Mouse (Mus musculus): ENCODE results near the gene Asap3. TPM values are rescaled to one million over a fixed set of nuclear protein-coding genes. Genes with fewer than 3 reads are reported as not detected.

Asap3 gene
- polyA plus RNA-seq, 1 experiment from 2014 or later: 3.2 TPM

- Histone ChIP-seq H3K9me3 (ENCODE audit: control insufficient read depth, low read length) (no peaks in the 10 kb centered on the region), H3K27me3 (ENCODE audit: control insufficient read depth, insufficient read depth, low read length) (no peaks in the 10 kb centered on the region), H3K4me2 (ENCODE audit: low read depth, severe bottlenecking) (no peak overlapping the region), H3K4me3 (ENCODE audit: low read depth, low read length) (no peak overlapping the region), H3K27ac (replicated peaks; ENCODE audit: low read depth, low read length) (no peak overlapping the region), H3K4me1 (ENCODE audit: control insufficient read depth, insufficient read depth, low read length) (peaks cover 5% of the 10 kb centered on the region; the same call in 1 of the 2 replicates), H3K9ac (ENCODE audit: low read length) (no peak overlapping the region), H3K36me3 (ENCODE audit: control insufficient read depth, insufficient read depth, low read length) (no peaks in the 10 kb centered on the region)
- WGBS: 9% methylated on average over 9 of the region's 9 CpGs
- DNase-seq (ENCODE audit: low spot score): peak; percentile 93
- 0 out of 2 replicates have a peak, but pooled peaks have one; percentile 24 for ATAC-seq (ENCODE audit: insufficient number of reproducible peaks, low FRiP score, low TSS enrichment, low read depth)
These were observed 3.7 kb upstream of the Asap3 start for GRCm38 (mm10) chr4:136202509-136202908.

- H3K9me3 ChIP-seq (ENCODE audit: control insufficient read depth, low read length): no peaks in the 10 kb centered on the region
- H3K9ac ChIP-seq (ENCODE audit: low read length): no peak overlapping the region
- ATAC-seq (ENCODE audit: insufficient number of reproducible peaks, low FRiP score, low TSS enrichment, low read depth) (no peak), DNase-seq (ENCODE audit: low spot score) (no peak)
- WGBS: 79% methylated on average over 2 of the region's 2 CpGs
- H3K4me3 ChIP-seq (ENCODE audit: low read depth, low read length): no peak overlapping the region
- no peak overlapping the region for H3K4me2 ChIP-seq (ENCODE audit: low read depth, severe bottlenecking)
- no peaks in the 10 kb centered on the region for H3K36me3 ChIP-seq (ENCODE audit: control insufficient read depth, insufficient read depth, low read length)
- no peak overlapping the region for H3K27ac ChIP-seq (replicated peaks; ENCODE audit: low read depth, low read length)
- H3K27me3 ChIP-seq (ENCODE audit: control insufficient read depth, insufficient read depth, low read length): 0 out of 2 replicates have a peak, but pooled peaks cover 2% of the 10 kb centered on the region
- H3K4me1 ChIP-seq (ENCODE audit: control insufficient read depth, insufficient read depth, low read length): peaks cover 5% of the 10 kb centered on the region; the same call in 1 of the 2 replicates
These were observed 1.4 kb upstream of the Asap3 start for GRCm38 (mm10) chr4:136204775-136205174.

DNA sequence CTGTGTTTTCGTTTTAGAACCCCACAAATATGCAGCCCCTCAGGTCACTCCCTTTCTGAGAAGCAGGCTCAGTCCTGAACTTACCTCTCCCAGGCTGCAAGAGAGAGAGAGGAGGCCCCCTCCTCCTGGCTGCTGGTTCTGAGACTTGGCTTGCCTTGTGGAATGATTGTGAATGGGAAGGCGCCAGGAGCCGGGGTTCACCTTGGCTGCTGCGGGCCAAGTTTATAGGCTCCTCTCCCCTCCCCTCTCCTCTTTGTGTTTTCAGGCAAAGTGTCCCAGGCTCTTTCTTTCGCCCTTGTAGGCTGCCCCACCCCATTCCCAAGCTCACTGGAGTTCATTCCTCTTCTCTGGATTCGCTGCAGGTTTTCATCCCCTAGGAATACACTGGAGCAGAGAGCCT, 778 bp downstream of the Asap3 start:
- 0 out of 2 replicates have a peak, but pooled peaks cover 2% of the 10 kb centered on the region for H3K27me3 ChIP-seq (ENCODE audit: control insufficient read depth, insufficient read depth, low read length)
- DNase-seq (ENCODE audit: low spot score) (peak; percentile 39), ATAC-seq (ENCODE audit: insufficient number of reproducible peaks, low FRiP score, low TSS enrichment, low read depth) (no peak)
- H3K4me3 ChIP-seq (ENCODE audit: low read depth, low read length): peak overlapping the region; percentile 57
- peak overlapping the region; percentile 55; the same call in 1 of the 2 replicates for H3K9ac ChIP-seq (ENCODE audit: low read length)
- H3K27ac ChIP-seq (replicated peaks; ENCODE audit: low read depth, low read length): no peak overlapping the region
- H3K4me2 ChIP-seq (ENCODE audit: low read depth, severe bottlenecking): peak overlapping the region; percentile 96
- no peaks in the 10 kb centered on the region for H3K9me3 ChIP-seq (ENCODE audit: control insufficient read depth, low read length)
- H3K36me3 ChIP-seq (ENCODE audit: control insufficient read depth, insufficient read depth, low read length): no peaks in the 10 kb centered on the region
- peaks cover 5% of the 10 kb centered on the region; the same call in 1 of the 2 replicates for H3K4me1 ChIP-seq (ENCODE audit: control insufficient read depth, insufficient read depth, low read length)
- 3% methylated on average over 6 of the region's 6 CpGs for WGBS

GRCm38 (mm10) chr4:136210931-136211330, 4.8 kb downstream of the Asap3 start:
- H3K27ac ChIP-seq (replicated peaks; ENCODE audit: low read depth, low read length): no peak overlapping the region
- no peak overlapping the region for H3K4me2 ChIP-seq (ENCODE audit: low read depth, severe bottlenecking)
- no peaks in the 10 kb centered on the region for H3K9me3 ChIP-seq (ENCODE audit: control insufficient read depth, low read length)
- DNase-seq (ENCODE audit: low spot score): no peak
- no peak overlapping the region for H3K9ac ChIP-seq (ENCODE audit: low read length)
- 0 out of 2 replicates have a peak, but pooled peaks cover 2% of the 10 kb centered on the region for H3K27me3 ChIP-seq (ENCODE audit: control insufficient read depth, insufficient read depth, low read length)
- H3K4me3 ChIP-seq (ENCODE audit: low read depth, low read length): no peak overlapping the region
- no peaks in the 10 kb centered on the region for H3K36me3 ChIP-seq (ENCODE audit: control insufficient read depth, insufficient read depth, low read length)
- 82% methylated on average over 9 of the region's 9 CpGs for WGBS
- peaks cover 5% of the 10 kb centered on the region; the same call in 1 of the 2 replicates for H3K4me1 ChIP-seq (ENCODE audit: control insufficient read depth, insufficient read depth, low read length)
- no peak for ATAC-seq (ENCODE audit: insufficient number of reproducible peaks, low FRiP score, low TSS enrichment, low read depth)

GRCm38 (mm10) chr4:136213629-136214028, 7.5 kb downstream of the Asap3 start:
- Histone ChIP-seq H3K27me3 (ENCODE audit: control insufficient read depth, insufficient read depth, low read length) (0 out of 2 replicates have a peak, but pooled peaks cover 2% of the 10 kb centered on the region), H3K4me1 (ENCODE audit: control insufficient read depth, insufficient read depth, low read length) (peaks cover 6% of the 10 kb centered on the region), H3K27ac (replicated peaks; ENCODE audit: low read depth, low read length) (no peak overlapping the region), H3K36me3 (ENCODE audit: control insufficient read depth, insufficient read depth, low read length) (no peaks in the 10 kb centered on the region), H3K4me3 (ENCODE audit: low read depth, low read length) (no peak overlapping the region), H3K9me3 (ENCODE audit: control insufficient read depth, low read length) (no peaks in the 10 kb centered on the region), H3K9ac (ENCODE audit: low read length) (no peak overlapping the region), H3K4me2 (ENCODE audit: low read depth, severe bottlenecking) (no peak overlapping the region)
- no peak for DNase-seq (ENCODE audit: low spot score)
- WGBS: 88% methylated on average over 7 of the region's 7 CpGs
- no peak for ATAC-seq (ENCODE audit: insufficient number of reproducible peaks, low FRiP score, low TSS enrichment, low read depth)

DNA sequence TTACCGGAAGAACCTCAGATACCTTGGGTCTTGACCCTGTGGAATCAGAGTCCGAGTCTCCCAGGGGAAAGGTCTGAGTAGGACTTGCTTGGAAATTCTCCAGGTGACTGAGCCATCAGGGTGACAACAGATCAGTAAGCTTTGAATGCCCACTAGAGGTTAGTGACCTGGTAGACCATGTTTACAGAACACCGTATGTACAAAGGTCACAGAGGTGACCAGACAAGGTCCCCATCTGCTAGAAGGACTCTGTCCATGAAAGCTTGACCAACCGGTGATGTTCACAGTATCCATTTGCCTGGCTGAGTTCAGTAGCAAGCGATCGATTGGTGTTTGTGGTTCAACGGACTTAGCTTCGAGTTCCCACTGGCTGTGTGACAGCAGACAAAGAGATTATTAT, 8.7 kb downstream of the Asap3 start:
- Histone ChIP-seq H3K9me3 (ENCODE audit: control insufficient read depth, low read length) (no peaks in the 10 kb centered on the region), H3K4me2 (ENCODE audit: low read depth, severe bottlenecking) (no peak overlapping the region), H3K36me3 (ENCODE audit: control insufficient read depth, insufficient read depth, low read length) (no peaks in the 10 kb centered on the region), H3K4me1 (ENCODE audit: control insufficient read depth, insufficient read depth, low read length) (peaks cover 15% of the 10 kb centered on the region), H3K27me3 (ENCODE audit: control insufficient read depth, insufficient read depth, low read length) (peaks cover 7% of the 10 kb centered on the region; the same call in 1 of the 2 replicates), H3K9ac (ENCODE audit: low read length) (no peak overlapping the region; the same call in 1 of the 2 replicates), H3K27ac (replicated peaks; ENCODE audit: low read depth, low read length) (no peak overlapping the region), H3K4me3 (ENCODE audit: low read depth, low read length) (no peak overlapping the region)
- ATAC-seq (ENCODE audit: insufficient number of reproducible peaks, low FRiP score, low TSS enrichment, low read depth) (no peak), DNase-seq (ENCODE audit: low spot score) (no peak)
- WGBS: 91% methylated on average over 8 of the region's 8 CpGs

GRCm38 (mm10) chr4:136215576-136215975, 9.4 kb downstream of the Asap3 start:
- Histone ChIP-seq H3K27me3 (ENCODE audit: control insufficient read depth, insufficient read depth, low read length) (peaks cover 7% of the 10 kb centered on the region; the same call in 1 of the 2 replicates), H3K27ac (replicated peaks; ENCODE audit: low read depth, low read length) (no peak overlapping the region), H3K4me2 (ENCODE audit: low read depth, severe bottlenecking) (no peak overlapping the region), H3K4me1 (ENCODE audit: control insufficient read depth, insufficient read depth, low read length) (peaks cover 18% of the 10 kb centered on the region), H3K9ac (ENCODE audit: low read length) (no peak overlapping the region), H3K9me3 (ENCODE audit: control insufficient read depth, low read length) (no peaks in the 10 kb centered on the region), H3K36me3 (ENCODE audit: control insufficient read depth, insufficient read depth, low read length) (no peaks in the 10 kb centered on the region), H3K4me3 (ENCODE audit: low read depth, low read length) (no peak overlapping the region)
- DNase-seq (ENCODE audit: low spot score): no peak
- WGBS: 86% methylated on average over 8 of the region's 8 CpGs
- no peak for ATAC-seq (ENCODE audit: insufficient number of reproducible peaks, low FRiP score, low TSS enrichment, low read depth)

DNA sequence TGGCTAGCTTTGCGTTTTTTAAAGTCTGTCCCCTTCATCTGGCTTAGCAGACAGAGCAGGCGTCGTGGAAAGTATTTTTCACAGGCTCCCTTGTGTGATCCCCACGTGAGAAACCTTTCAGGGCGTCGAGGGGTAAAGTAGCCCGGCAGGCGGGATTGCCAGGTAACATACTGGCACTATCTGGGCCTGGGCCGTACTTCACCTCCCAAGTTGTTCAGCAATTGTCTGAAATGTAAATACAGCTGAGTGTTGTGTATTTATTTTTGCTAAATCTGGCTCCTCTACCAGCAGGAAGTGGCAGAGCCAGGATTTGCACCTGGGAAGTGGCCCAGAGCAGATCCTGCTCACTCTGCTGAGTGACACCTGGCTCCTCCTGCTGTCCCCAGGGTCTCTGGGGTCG, 10.9 kb downstream of the Asap3 start:
- H3K9me3 ChIP-seq (ENCODE audit: control insufficient read depth, low read length): no peaks in the 10 kb centered on the region
- H3K4me3 ChIP-seq (ENCODE audit: low read depth, low read length): no peak overlapping the region
- H3K4me1 ChIP-seq (ENCODE audit: control insufficient read depth, insufficient read depth, low read length): peaks cover 18% of the 10 kb centered on the region
- DNase-seq (ENCODE audit: low spot score) (no peak), ATAC-seq (ENCODE audit: insufficient number of reproducible peaks, low FRiP score, low TSS enrichment, low read depth) (no peak)
- H3K36me3 ChIP-seq (ENCODE audit: control insufficient read depth, insufficient read depth, low read length): no peaks in the 10 kb centered on the region
- H3K4me2 ChIP-seq (ENCODE audit: low read depth, severe bottlenecking): no peak overlapping the region
- H3K27ac ChIP-seq (replicated peaks; ENCODE audit: low read depth, low read length): no peak overlapping the region
- no peak overlapping the region for H3K9ac ChIP-seq (ENCODE audit: low read length)
- H3K27me3 ChIP-seq (ENCODE audit: control insufficient read depth, insufficient read depth, low read length): peaks cover 7% of the 10 kb centered on the region; the same call in 1 of the 2 replicates
- WGBS: 53% methylated on average over 10 of the region's 10 CpGs

Data from limb, embryonic 11.5 days (tissue).